Mouse (Mus musculus): ENCODE measurements around the gene 1500009L16Rik. TPM values are rescaled to one million over a fixed set of nuclear protein-coding genes. Genes with fewer than 3 reads are reported as not detected.

The 1500009L16Rik gene
- polyA plus RNA-seq, 1 experiment from 2014 or later = 28.1 TPM

GRCm38 (mm10) chr10:83766882-83767281 lies 44.2 kb downstream of the 1500009L16Rik start:
- H3K27me3 ChIP-seq (replicated peaks) = no peaks in the 10 kb centered on the region
- H3K4me2 ChIP-seq = no peak overlapping the region
- no peaks in the 10 kb centered on the region for H3K36me3 ChIP-seq
- H3K4me1 ChIP-seq = no peaks in the 10 kb centered on the region
- no peak for ATAC-seq (ENCODE audit: insufficient read depth, low FRiP score, low read depth)
- H3K27ac ChIP-seq = no peak overlapping the region
- H3K4me3 ChIP-seq (replicated peaks) = no peak overlapping the region
- H3K9ac ChIP-seq = no peak overlapping the region
- H3K9me3 ChIP-seq = no peaks in the 10 kb centered on the region

GRCm38 (mm10) chr10:83776272-83776878 lies 53.7 kb downstream of the 1500009L16Rik start:
- 39% methylated on average over 11 of the region's 11 CpGs for WGBS
- H3K27ac ChIP-seq = no peak overlapping the region
- H3K4me3 ChIP-seq (replicated peaks) = no peak overlapping the region
- no peak for ATAC-seq (ENCODE audit: insufficient read depth, low FRiP score, low read depth)
- H3K9me3 ChIP-seq = no peaks in the 10 kb centered on the region
- no peaks in the 10 kb centered on the region for H3K27me3 ChIP-seq (replicated peaks)
- no peak overlapping the region for H3K9ac ChIP-seq
- H3K4me1 ChIP-seq = no peaks in the 10 kb centered on the region
- H3K36me3 ChIP-seq = no peaks in the 10 kb centered on the region
- H3K4me2 ChIP-seq = no peak overlapping the region

GRCm38 (mm10) chr10:83777253-83777652 lies 54.6 kb downstream of the 1500009L16Rik start:
- WGBS = 85% methylated on average over 9 of the region's 9 CpGs
- Histone ChIP-seq H3K9me3 (no peaks in the 10 kb centered on the region), H3K4me2 (no peak overlapping the region), H3K27me3 (replicated peaks) (no peaks in the 10 kb centered on the region), H3K9ac (no peak overlapping the region), H3K4me1 (no peaks in the 10 kb centered on the region), H3K4me3 (replicated peaks) (no peak overlapping the region), H3K27ac (no peak overlapping the region), H3K36me3 (no peaks in the 10 kb centered on the region)
- no peak for ATAC-seq (ENCODE audit: insufficient read depth, low FRiP score, low read depth)

DNA sequence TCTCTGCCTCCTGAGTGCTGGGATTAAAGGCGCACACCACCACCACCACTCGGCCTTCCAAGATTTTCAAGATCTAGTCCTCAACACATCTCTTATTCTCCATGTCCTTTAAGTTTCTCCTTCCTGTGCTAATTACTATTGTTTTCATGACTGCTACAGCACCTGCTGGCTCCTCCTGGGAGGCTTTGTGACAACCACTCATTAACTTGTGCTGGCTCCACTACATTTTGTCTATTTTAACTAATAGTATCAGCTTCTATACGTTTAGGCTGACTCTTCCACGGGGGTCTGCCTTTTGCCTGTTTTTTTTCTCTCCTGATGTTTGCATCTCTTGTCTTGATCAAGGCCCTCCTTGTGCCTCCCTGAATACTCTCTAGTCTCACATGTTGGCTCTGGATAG lies 59.2 kb downstream of the 1500009L16Rik start:
- Histone ChIP-seq H3K36me3 (no peaks in the 10 kb centered on the region), H3K9me3 (no peaks in the 10 kb centered on the region), H3K4me3 (replicated peaks) (no peak overlapping the region), H3K27me3 (replicated peaks) (no peaks in the 10 kb centered on the region), H3K4me1 (no peaks in the 10 kb centered on the region), H3K9ac (no peak overlapping the region), H3K27ac (no peak overlapping the region), H3K4me2 (no peak overlapping the region)
- WGBS = 85% methylated on average over 4 of the region's 4 CpGs
- no peak for ATAC-seq (ENCODE audit: insufficient read depth, low FRiP score, low read depth)

DNA sequence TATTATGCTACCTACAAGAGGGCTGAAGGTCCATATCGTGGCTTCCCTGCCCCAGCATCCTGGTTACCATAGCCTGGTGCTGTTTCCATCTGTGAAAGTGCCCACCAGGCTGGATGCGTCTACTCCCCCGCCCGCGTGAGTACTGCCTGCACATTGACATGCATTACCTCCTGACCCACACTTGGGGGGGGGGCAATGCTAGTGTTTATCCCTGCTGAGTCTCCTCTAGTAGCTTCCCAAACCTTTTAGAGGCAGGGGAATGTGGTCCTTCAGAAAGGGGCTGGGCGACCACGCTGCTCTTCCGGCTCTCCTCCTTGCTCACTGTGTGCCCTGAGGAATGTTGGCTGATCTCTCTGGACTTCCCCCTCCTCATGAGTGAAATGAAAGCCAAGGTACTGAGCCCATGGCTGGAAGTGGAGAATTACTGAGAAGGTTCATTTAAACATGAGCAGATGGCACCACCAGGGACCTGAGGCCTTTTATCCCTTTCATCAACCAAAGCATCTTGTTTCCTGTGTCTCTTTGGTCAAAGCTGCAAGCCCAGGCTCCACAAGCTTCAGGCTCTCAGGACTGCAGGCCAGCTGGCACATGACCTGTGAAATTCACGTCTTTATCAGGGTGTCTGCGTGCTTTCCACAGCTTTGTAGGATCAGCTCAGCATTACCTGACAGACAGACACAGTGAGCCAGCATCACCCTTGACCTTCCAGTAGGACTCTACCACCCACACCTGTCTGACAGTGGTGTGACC lies 59.9 kb downstream of the 1500009L16Rik start:
- Histone ChIP-seq H3K36me3 (no peaks in the 10 kb centered on the region), H3K4me3 (replicated peaks) (no peak overlapping the region), H3K9me3 (no peaks in the 10 kb centered on the region), H3K27ac (no peak overlapping the region), H3K4me1 (no peaks in the 10 kb centered on the region), H3K9ac (no peak overlapping the region), H3K27me3 (replicated peaks) (no peaks in the 10 kb centered on the region), H3K4me2 (no peak overlapping the region)
- no peak for ATAC-seq (ENCODE audit: insufficient read depth, low FRiP score, low read depth)
- 82% methylated on average over 10 of the region's 10 CpGs for WGBS

DNA sequence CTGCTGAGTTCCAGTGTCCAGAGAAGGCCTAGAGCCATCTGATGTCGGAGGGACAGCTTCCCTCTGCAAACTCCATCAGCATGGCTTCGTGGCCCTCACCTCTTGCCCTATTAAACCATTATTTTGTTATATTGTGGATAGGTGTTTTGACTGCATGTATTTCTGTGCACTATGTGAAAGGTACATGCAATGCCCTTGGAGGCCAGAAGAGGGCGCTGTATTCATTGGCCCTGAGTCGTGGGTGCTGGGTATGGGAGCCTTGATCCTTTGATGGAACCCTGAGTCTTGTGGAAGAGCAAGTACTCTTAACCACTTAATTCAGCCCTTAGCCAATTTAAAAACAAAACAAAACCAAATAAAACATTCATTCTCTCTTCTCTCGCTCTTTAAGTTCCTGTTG lies 62.3 kb downstream of the 1500009L16Rik start:
- Histone ChIP-seq H3K27me3 (replicated peaks) (no peaks in the 10 kb centered on the region), H3K27ac (no peak overlapping the region), H3K4me3 (replicated peaks) (no peak overlapping the region), H3K9ac (no peak overlapping the region), H3K4me1 (no peaks in the 10 kb centered on the region), H3K9me3 (no peaks in the 10 kb centered on the region), H3K36me3 (no peaks in the 10 kb centered on the region), H3K4me2 (no peak overlapping the region)
- no peak for ATAC-seq (ENCODE audit: insufficient read depth, low FRiP score, low read depth)
- 29% methylated on average over 5 of the region's 5 CpGs for WGBS

DNA sequence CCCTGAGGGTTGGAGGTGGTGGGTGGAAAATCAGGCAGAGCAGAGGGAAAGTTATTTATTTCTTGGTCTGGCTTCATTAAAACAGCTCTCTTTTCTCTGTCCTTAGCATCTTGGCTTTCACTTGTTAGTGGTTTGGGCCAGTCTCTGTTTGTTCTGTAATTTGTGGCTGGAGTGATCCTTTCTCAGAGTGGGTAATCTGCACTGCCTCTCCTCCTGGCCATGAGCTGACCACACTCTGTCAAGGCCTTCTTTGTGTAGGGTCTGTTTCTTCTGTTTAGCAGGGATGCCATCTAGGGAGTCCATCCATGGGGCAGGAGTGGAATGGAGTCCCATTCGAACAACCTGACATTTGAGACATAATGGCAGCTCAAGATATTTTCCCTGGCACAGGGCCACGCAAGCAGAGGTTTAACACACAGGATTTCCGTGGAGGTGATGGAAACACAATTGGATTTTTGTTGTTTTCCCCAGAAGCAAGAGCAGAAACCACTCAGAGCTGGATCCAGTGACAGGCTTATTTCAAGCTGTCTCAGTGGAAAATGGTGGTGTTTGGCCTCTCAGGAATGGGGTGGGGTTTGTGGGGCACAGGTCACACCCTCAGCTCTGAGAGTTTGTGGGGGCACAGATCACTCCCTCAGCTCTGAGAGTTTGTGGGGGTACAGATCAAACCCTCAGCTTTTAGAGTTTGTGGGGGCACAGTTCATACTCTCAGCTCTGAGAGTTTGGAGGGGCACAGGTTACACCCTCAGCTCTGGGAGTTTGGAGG lies 63.1 kb downstream of the 1500009L16Rik start:
- no peaks in the 10 kb centered on the region for H3K36me3 ChIP-seq
- H3K9ac ChIP-seq = no peak overlapping the region
- H3K27ac ChIP-seq = no peak overlapping the region
- no peak overlapping the region for H3K4me2 ChIP-seq
- no peak for ATAC-seq (ENCODE audit: insufficient read depth, low FRiP score, low read depth)
- no peaks in the 10 kb centered on the region for H3K27me3 ChIP-seq (replicated peaks)
- H3K4me1 ChIP-seq = no peaks in the 10 kb centered on the region
- H3K9me3 ChIP-seq = no peaks in the 10 kb centered on the region
- 58% methylated on average over 3 of the region's 3 CpGs for WGBS
- H3K4me3 ChIP-seq (replicated peaks) = no peak overlapping the region

DNA sequence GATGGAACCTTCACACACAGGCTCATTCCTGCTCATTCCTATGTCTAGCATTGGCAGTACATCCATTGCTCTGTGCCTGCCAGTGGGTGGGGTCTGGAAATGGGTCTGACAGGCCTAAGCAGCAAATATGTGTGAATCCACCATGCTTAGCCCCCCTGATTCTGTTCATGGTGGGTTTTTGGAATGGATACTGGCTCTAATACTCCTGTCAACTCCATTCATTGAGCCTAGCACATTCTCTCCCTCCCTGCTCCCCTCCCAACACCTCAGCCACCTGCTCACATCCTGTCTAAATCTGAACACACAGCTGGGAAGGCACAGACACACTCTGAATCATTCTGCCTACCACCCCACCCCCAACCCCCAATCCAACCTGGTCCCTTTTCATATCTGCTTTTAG lies 72.4 kb downstream of the 1500009L16Rik start:
- no peaks in the 10 kb centered on the region for H3K36me3 ChIP-seq
- H3K4me2 ChIP-seq = no peak overlapping the region
- H3K9ac ChIP-seq = no peak overlapping the region
- H3K9me3 ChIP-seq = no peaks in the 10 kb centered on the region
- no peaks in the 10 kb centered on the region for H3K27me3 ChIP-seq (replicated peaks)
- no peaks in the 10 kb centered on the region for H3K4me1 ChIP-seq
- no peak overlapping the region for H3K4me3 ChIP-seq (replicated peaks)
- ATAC-seq (ENCODE audit: insufficient read depth, low FRiP score, low read depth) = no peak
- H3K27ac ChIP-seq = no peak overlapping the region

DNA sequence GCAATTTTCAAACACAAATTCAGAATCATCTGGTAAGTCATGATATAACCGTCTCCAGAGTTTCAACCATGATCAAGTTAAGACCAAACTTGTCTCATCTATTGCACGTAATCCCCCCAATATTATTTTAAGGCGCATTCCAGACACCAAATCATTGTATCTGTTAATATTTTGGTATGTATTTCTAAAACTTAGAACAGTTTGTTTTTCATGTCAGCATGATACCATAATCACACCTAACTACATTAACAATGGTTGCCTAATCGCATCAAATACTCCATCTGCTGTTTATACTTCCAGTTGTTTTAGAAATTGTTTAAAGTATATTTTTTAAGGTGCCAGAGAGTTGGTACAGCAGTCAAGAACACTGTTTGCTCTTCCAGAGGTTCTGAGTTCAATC lies 72.8 kb downstream of the 1500009L16Rik start:
- 86% methylated on average over 4 of the region's 4 CpGs for WGBS
- no peak for ATAC-seq (ENCODE audit: insufficient read depth, low FRiP score, low read depth)
- H3K4me1 ChIP-seq = no peaks in the 10 kb centered on the region
- no peak overlapping the region for H3K27ac ChIP-seq
- no peaks in the 10 kb centered on the region for H3K36me3 ChIP-seq
- H3K9ac ChIP-seq = no peak overlapping the region
- no peak overlapping the region for H3K4me3 ChIP-seq (replicated peaks)
- H3K27me3 ChIP-seq (replicated peaks) = no peaks in the 10 kb centered on the region
- H3K9me3 ChIP-seq = no peaks in the 10 kb centered on the region
- no peak overlapping the region for H3K4me2 ChIP-seq

- H3K9ac ChIP-seq = no peak overlapping the region
- H3K4me1 ChIP-seq = peaks cover 14% of the 10 kb centered on the region
- no peaks in the 10 kb centered on the region for H3K36me3 ChIP-seq
- H3K4me3 ChIP-seq (replicated peaks) = no peak overlapping the region
- H3K27me3 ChIP-seq (replicated peaks) = no peaks in the 10 kb centered on the region
- no peaks in the 10 kb centered on the region for H3K9me3 ChIP-seq
- 65% methylated on average over 6 of the region's 6 CpGs for WGBS
- ATAC-seq (ENCODE audit: insufficient read depth, low FRiP score, low read depth) = no peak
- no peak overlapping the region for H3K4me2 ChIP-seq
- H3K27ac ChIP-seq = no peak overlapping the region
Observed at GRCm38 (mm10) chr10:83804021-83804420, 81.4 kb downstream of the 1500009L16Rik start.

- Histone ChIP-seq H3K9me3 (no peaks in the 10 kb centered on the region), H3K4me2 (peak overlapping the region; percentile 35; the same call in 1 of the 2 replicates), H3K9ac (no peak overlapping the region), H3K27me3 (replicated peaks) (no peaks in the 10 kb centered on the region), H3K4me1 (peaks cover 14% of the 10 kb centered on the region), H3K36me3 (no peaks in the 10 kb centered on the region), H3K27ac (peak overlapping the region; percentile 44; the same call in 1 of the 2 replicates), H3K4me3 (replicated peaks) (no peak overlapping the region)
- peak; percentile 85 for ATAC-seq (ENCODE audit: insufficient read depth, low FRiP score, low read depth)
- WGBS = 11% methylated on average over 11 of the region's 11 CpGs
Observed at GRCm38 (mm10) chr10:83805201-83805718, 82.6 kb downstream of the 1500009L16Rik start.

- no peak for ATAC-seq (ENCODE audit: insufficient read depth, low FRiP score, low read depth)
- Histone ChIP-seq H3K9ac (no peak overlapping the region), H3K9me3 (no peaks in the 10 kb centered on the region), H3K4me2 (no peak overlapping the region), H3K27ac (no peak overlapping the region), H3K27me3 (replicated peaks) (no peaks in the 10 kb centered on the region), H3K36me3 (no peaks in the 10 kb centered on the region), H3K4me3 (replicated peaks) (no peak overlapping the region), H3K4me1 (peaks cover 14% of the 10 kb centered on the region)
- 71% methylated on average over 8 of the region's 8 CpGs for WGBS
Observed at GRCm38 (mm10) chr10:83807251-83807650, 84.6 kb downstream of the 1500009L16Rik start.

Data from stomach, embryonic 15.5 days (tissue).